Mouse (Mus musculus) erythroblast, embryonic 14.5 days (primary cell): ENCODE measurements at regions not wholly inside any gene's neighbourhood (a gene's known extent, or its start where the extent isn't known, plus 50 kb on each side); places are given as distances from the start of the nearest gene placed in this dataset.

Experiments
- H3K27me3 ChIP-seq: 2 replicates; pipeline ENCODE4 v1.6.1; 2012; ENCODE audit warnings: inconsistent platforms; ENCODE audit not compliant: control insufficient read depth
- H3K36me3 ChIP-seq: 2 replicates; pipeline ENCODE4 v1.6.1; 2012; ENCODE audit warnings: mild to moderate bottlenecking, inconsistent platforms; ENCODE audit not compliant: control insufficient read depth
- H3K4me1 ChIP-seq: 2 replicates; pipeline ENCODE4 v1.6.1; 2012; ENCODE audit warnings: inconsistent platforms; ENCODE audit not compliant: control insufficient read depth
- H3K4me3 ChIP-seq: replicated peaks from 2 replicates; pipeline ENCODE3; 2012; ENCODE audit warnings: moderate library complexity, mild to moderate bottlenecking, inconsistent platforms
- H3K9me3 ChIP-seq: 2 replicates; pipeline ENCODE4 v1.6.1; 2012; ENCODE audit warnings: low read length, inconsistent platforms, mixed read lengths; ENCODE audit not compliant: control insufficient read depth
- GATA1 ChIP-seq: IDR thresholded peaks from 2 replicates; pipeline ENCODE4 v1.6.1; 2012; ENCODE audit warnings: low read length, inconsistent platforms, mixed read lengths
- TAL1 ChIP-seq: IDR thresholded peaks from 3 replicates; pipeline ENCODE4 v1.6.1; 2012; ENCODE audit warnings: low read length, inconsistent platforms, mixed read lengths

GRCm38 (mm10) chr6:31092324-31092723 lies 133.4 kb upstream of the Klf14 start:
- Histone ChIP-seq H3K36me3 (peaks cover 18% of the 10 kb centered on the region), H3K4me1 (peaks cover 3% of the 10 kb centered on the region; the same call in 1 of the 2 replicates)

GRCm38 (mm10) chr6:31092760-31093159 lies 133.9 kb upstream of the Klf14 start:
- Histone ChIP-seq H3K4me3 (no peak overlapping the region), H3K9me3 (no peaks in the 10 kb centered on the region), H3K27me3 (no peaks in the 10 kb centered on the region), H3K36me3 (peaks cover 18% of the 10 kb centered on the region), H3K4me1 (peaks cover 3% of the 10 kb centered on the region; the same call in 1 of the 2 replicates)
- TF ChIP-seq TAL1 = no peak
- no peak for TF ChIP-seq GATA1

More at GRCm38 (mm10) chr6:31092324-31092723, 133.4 kb upstream of the Klf14 start:
- Histone ChIP-seq H3K4me3 (no peak overlapping the region), H3K27me3 (no peaks in the 10 kb centered on the region), H3K9me3 (no peaks in the 10 kb centered on the region)
- TF ChIP-seq GATA1 = no peak
- TF ChIP-seq TAL1 = no peak

- no peak overlapping the region for H3K4me3 ChIP-seq
- H3K9me3 ChIP-seq = no peaks in the 10 kb centered on the region
- peaks cover 13% of the 10 kb centered on the region for H3K36me3 ChIP-seq
- H3K4me1 ChIP-seq = 0 out of 2 replicates have a peak, but pooled peaks cover 3% of the 10 kb centered on the region
- H3K27me3 ChIP-seq = no peaks in the 10 kb centered on the region
- TF ChIP-seq GATA1 (no peak), TAL1 (no peak)
Observed at GRCm38 (mm10) chr6:31095943-31096714, 137.3 kb upstream of the Klf14 start.

- Histone ChIP-seq H3K9me3 (no peaks in the 10 kb centered on the region), H3K4me3 (no peak overlapping the region), H3K4me1 (0 out of 2 replicates have a peak, but pooled peaks cover 3% of the 10 kb centered on the region), H3K27me3 (no peaks in the 10 kb centered on the region), H3K36me3 (peaks cover 8% of the 10 kb centered on the region)
- TF ChIP-seq GATA1 = no peak
- no peak for TF ChIP-seq TAL1
Observed at GRCm38 (mm10) chr6:31096787-31097186, 137.9 kb upstream of the Klf14 start.

GRCm38 (mm10) chr6:31097254-31097653 lies 138.4 kb upstream of the Klf14 start:
- H3K4me3 ChIP-seq = no peak overlapping the region
- no peaks in the 10 kb centered on the region for H3K27me3 ChIP-seq
- H3K4me1 ChIP-seq = 0 out of 2 replicates have a peak, but pooled peaks cover 3% of the 10 kb centered on the region
- no peaks in the 10 kb centered on the region for H3K9me3 ChIP-seq
- H3K36me3 ChIP-seq = peaks cover 7% of the 10 kb centered on the region
- TF ChIP-seq GATA1 (no peak), TAL1 (no peak)

- no peak for TF ChIP-seq GATA1
- no peak for TF ChIP-seq TAL1
- H3K27me3 ChIP-seq = no peaks in the 10 kb centered on the region
- no peak overlapping the region for H3K4me3 ChIP-seq
- no peaks in the 10 kb centered on the region for H3K9me3 ChIP-seq
- H3K36me3 ChIP-seq = peaks cover 2% of the 10 kb centered on the region
- 0 out of 2 replicates have a peak, but pooled peaks cover 3% of the 10 kb centered on the region for H3K4me1 ChIP-seq
Observed at GRCm38 (mm10) chr6:31098106-31098505, 139.2 kb upstream of the Klf14 start.

GRCm38 (mm10) chr6:31100084-31100579 lies 141.3 kb upstream of the Klf14 start:
- Histone ChIP-seq H3K36me3 (peaks cover 3% of the 10 kb centered on the region), H3K4me1 (0 out of 2 replicates have a peak, but pooled peaks cover 3% of the 10 kb centered on the region), H3K9me3 (no peaks in the 10 kb centered on the region), H3K27me3 (no peaks in the 10 kb centered on the region), H3K4me3 (no peak overlapping the region)
- TF ChIP-seq GATA1 = no peak
- no peak for TF ChIP-seq TAL1

GRCm38 (mm10) chr6:31100749-31101148 lies 141.9 kb upstream of the Klf14 start:
- no peaks in the 10 kb centered on the region for H3K9me3 ChIP-seq
- 0 out of 2 replicates have a peak, but pooled peaks cover 3% of the 10 kb centered on the region for H3K4me1 ChIP-seq
- H3K4me3 ChIP-seq = no peak overlapping the region
- no peaks in the 10 kb centered on the region for H3K27me3 ChIP-seq
- peaks cover 5% of the 10 kb centered on the region for H3K36me3 ChIP-seq
- no peak for TF ChIP-seq TAL1

- H3K4me1 ChIP-seq = peaks cover 10% of the 10 kb centered on the region
- TF ChIP-seq TAL1 (no peak), GATA1 (no peak)
- H3K27me3 ChIP-seq = no peaks in the 10 kb centered on the region
- no peak overlapping the region for H3K4me3 ChIP-seq
- H3K9me3 ChIP-seq = peaks cover 12% of the 10 kb centered on the region
- H3K36me3 ChIP-seq = peaks cover 15% of the 10 kb centered on the region
Observed at GRCm38 (mm10) chr6:31106144-31106836, 147.4 kb upstream of the Klf14 start.
